Mouse (Mus musculus): ENCODE data around the gene Cd207.

Gene Cd207

GRCm38 (mm10) chr6:83677757-83678156, at the start of gene Cd207:
Gene Cd207 (minus strand): TSS chr6:83677857.
- DNase-seq (ENCODE audit: low spot score in 2 of 2): no peak

GRCm38 (mm10) chr6:83727178-83727577, 49.5 kb upstream of the Cd207 start:
- DNase-seq (ENCODE audit: low spot score in 2 of 2): no peak

DNA sequence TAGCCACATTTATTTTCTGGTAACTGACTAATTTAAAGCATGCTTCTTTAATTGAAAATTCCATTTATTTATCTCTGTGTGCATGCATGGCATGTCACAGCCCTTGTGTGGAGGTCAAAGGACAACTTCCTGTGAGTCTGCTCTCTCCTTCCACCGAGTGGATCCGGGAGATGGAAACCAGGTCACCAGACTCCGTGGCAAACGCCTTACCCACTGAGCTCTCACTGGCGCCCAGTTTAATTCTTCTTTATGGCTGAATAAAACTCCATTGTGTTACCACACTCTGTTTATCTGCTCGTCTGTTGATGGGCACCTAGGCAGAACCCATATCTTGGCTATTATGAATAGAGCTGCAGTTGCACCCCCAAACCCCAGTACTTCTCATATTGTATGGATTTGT, 44.9 kb upstream of the Cd207 start:
- DNase-seq (ENCODE audit: low spot score in 2 of 2): no peak

- DNase-seq (ENCODE audit: low spot score in 2 of 2): no peak
Measured at GRCm38 (mm10) chr6:83717026-83717425, 39.4 kb upstream of the Cd207 start.

GRCm38 (mm10) chr6:83715461-83716196, 38.0 kb upstream of the Cd207 start:
- no peak for DNase-seq (ENCODE audit: low spot score in 2 of 2)

DNA sequence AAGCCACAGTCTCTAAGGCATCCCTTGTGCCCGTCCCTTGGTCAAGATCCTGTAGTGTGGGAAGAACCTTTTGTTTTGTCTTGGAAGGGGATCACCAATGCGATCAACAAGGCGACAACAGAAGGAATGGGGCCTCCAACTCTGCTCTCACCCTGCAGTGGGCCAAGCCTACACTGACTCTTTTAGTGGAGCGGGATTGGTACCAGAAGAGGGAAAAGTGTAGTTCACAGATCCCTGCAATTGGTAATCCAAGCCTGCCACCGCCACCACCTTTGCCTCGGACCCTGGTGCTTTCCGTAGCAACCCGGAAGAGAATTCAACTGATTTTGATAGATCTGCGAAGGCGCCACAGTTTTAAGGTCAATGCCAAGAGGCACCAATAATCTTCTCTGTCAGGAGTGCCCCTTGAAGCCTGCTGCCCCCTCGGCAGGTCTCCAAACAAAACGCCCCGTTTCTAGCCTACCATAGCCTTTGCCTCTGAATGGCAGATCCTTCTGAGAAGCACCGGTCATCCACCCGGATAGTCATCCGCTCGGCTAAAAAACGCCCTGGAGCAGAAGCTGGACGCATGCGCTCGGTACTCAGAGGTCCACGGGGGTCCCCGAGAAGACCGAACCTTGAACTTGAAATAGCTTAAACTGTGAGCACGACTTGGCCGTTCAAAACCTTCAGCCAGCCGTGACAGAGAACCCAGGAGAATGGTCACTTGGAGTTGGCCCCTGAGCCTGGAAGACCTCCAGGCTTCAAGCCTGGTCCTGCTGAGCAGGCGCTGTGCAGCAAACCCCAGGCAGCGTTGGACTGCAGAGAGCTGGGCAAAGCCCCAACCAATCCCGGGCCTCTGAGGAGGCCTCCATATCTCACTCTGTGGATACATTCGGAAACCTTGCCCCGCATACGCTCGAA, 36.8 kb upstream of the Cd207 start:
- no peak for DNase-seq (ENCODE audit: low spot score in 2 of 2)

DNA sequence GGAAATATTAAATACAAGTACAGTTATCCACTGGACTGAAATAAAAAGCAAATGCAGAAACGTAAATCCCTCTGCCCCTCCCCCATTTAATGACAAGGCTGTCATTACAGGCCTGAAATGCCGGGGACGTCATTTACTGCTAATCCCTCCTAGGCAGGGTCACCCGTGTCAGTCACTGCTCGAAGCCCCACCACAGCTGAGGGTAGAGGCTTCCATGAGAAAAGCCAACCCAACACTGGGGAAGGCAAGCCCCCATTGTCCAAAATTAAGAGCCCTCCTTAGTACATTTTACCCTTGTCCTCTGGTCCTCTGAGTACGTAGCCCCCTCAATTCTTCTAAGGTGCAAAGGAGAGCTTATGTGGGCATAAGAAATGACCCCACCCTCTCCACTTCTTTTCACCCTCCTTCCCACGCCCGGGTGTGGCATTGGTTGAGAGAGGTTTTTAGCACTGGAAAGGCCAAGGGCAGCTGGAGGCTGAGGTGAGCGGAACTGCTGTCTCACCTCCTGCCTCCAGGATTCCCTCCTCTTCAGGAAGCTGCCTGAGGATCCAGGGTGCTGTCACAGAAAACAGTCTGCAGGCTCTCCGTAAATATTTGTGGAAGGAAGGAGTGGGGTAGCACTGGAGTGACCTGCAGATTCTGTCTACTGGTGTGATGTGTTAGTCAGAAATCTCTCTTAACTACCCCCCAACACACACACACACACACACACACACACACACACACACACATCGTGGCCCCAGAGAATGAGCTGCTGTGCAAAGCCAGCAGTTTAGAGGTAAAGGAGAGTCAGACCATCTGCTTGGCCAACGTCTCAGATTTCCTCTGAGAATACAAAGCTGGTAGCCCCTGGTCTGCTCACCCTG, 35.8 kb upstream of the Cd207 start:
- DNase-seq (ENCODE audit: low spot score in 2 of 2): no peak

GRCm38 (mm10) chr6:83711725-83712475, 34.2 kb upstream of the Cd207 start:
- DNase-seq (ENCODE audit: low spot score in 2 of 2): no peak

GRCm38 (mm10) chr6:83711067-83711675, 33.5 kb upstream of the Cd207 start, which contains the start of gene Vax2:
Gene Vax2 (plus strand): TSS chr6:83711264.
- DNase-seq (ENCODE audit: low spot score in 2 of 2): no peak

DNA sequence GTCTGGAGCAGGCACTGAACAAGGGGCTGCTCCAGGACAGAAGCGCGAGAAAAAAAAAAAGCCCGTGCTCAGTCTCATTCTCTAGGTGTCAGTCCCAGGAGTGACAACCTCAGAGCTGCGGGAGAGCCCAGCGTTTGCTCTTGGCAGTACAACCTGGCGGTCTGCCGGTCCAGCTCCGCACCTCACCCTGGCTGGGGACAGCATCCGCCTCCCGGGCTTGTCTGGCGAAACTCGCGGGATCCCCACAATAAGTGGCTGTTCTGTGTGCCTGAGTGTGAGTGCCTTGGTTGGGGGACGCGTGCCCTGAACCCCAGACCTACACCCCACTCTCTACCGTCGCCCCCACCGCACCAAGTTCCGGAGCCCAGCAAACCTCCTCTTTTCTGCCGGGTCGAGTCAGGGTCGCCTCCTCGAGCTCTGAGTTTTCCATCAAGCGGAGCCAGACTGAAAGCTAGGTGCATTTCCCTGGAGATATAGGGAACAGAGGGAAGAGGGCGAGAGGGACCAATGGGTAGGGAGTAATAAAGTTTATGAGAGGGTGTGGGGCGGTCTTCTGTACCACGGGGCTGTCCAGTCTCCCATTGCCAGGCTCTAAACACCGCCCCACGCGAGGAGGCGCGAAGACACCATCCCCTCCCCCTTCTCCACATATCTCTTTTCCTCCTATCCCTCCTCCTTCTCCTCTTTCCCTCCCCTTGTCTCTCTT, 32.9 kb upstream of the Cd207 start:
- no peak for DNase-seq (ENCODE audit: low spot score in 2 of 2)

- no peak for DNase-seq (ENCODE audit: low spot score in 2 of 2)
Measured at GRCm38 (mm10) chr6:83707738-83708510, 30.3 kb upstream of the Cd207 start.

- no peak for DNase-seq (ENCODE audit: low spot score in 2 of 2)
Measured at GRCm38 (mm10) chr6:83704701-83705100, 27.0 kb upstream of the Cd207 start.

DNA sequence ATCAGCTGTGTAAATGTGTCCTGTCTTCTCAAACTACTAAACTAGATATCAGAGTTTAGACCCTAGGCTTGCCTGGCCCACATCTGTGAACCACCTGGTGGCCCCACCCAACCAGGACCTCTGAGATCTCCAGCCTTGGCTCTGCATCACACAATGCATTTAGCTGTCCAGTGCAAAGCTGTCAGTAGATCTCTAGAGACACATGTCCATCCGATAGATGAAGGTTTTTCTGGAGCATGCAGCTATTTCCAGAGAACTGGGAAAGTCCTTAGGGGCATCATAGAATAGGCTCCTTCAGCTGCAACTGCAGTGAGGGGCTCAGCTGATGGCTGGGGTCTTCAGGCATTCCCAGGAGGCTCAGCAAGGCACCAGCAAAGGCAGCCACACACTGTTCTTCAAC, 26.6 kb upstream of the Cd207 start:
- no peak for DNase-seq (ENCODE audit: low spot score in 2 of 2)

GRCm38 (mm10) chr6:83703722-83704078, 26.0 kb upstream of the Cd207 start:
- DNase-seq (ENCODE audit: low spot score in 2 of 2): no peak

- DNase-seq (ENCODE audit: low spot score in 2 of 2): no peak
Measured at GRCm38 (mm10) chr6:83703000-83703721, 25.5 kb upstream of the Cd207 start.

DNA sequence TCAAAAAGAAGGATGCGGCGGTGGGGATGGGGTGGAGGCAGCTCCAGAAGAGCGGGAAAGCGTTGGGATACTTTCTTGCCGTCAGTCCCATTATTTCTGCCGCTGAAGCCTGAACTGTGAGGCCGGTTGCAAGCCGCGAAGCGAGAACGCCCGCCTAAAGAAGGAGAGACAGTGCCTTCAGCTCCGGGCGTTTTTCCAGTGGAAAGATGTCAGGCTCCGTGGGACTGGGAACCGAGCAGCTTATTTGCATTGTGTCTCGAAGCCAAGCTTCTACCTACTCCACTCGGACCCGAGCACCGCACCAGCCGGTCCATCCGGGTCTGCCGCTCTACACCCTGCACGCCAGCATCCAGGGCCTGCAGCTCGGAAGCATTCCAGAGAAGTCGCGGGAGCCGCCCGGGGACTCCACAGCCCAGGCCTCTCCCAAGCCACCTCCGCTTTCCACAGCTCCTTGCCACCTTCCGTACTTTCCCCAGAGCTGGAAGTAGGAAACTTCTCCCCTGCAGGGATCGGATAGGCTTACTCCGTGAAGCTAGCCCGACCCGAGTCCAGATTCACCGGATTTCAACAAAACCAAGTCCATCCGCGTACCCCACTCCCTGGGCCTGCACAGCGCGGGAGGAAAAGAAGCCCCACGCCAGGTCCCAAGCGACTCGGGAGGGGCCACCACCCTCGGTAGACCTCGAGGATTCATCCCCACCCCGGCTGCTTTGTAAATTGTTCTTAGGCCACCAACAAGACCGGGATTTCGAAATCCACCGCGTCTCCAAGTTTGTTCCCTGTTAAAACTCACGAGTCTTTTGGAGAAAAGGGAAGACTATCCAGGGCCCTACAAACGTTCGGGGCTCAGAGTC, 24.7 kb upstream of the Cd207 start:
- no peak for DNase-seq (ENCODE audit: low spot score in 2 of 2)

- no peak for DNase-seq (ENCODE audit: low spot score in 2 of 2)
Measured at GRCm38 (mm10) chr6:83701001-83701400, 23.3 kb upstream of the Cd207 start.

DNA sequence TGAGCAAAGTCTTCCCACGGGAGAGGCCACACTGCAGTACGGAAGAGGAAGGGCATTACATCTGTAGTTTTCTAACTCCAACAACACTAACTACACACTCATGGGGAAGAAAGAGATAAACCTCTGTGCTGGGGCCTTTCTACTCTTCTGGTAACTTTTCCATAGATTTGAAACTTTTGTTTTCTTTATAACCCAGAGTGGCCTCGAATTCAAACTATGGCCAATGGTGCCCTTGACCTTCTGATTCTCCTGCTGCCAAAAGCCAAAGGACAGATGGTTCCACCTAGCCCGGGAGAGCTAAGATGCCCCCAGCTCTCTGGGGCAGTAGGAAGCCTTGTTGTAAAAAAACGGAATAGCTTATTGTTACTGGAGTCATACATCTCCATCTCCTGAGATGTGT, 22.3 kb upstream of the Cd207 start:
- no peak for DNase-seq (ENCODE audit: low spot score in 2 of 2)

All from natural killer cell, adult 2 months (primary cell).